Mouse (Mus musculus) naive thymus-derived CD4-positive, alpha-beta T cell, adult 5 months (primary cell): ENCODE results near the gene Nmt2. TPM values are rescaled to one million over a fixed set of nuclear protein-coding genes. Genes with fewer than 3 reads are reported as not detected.

Experiments used
- polyA plus RNA-seq: library from polyadenylated mRNA; unstranded; fragments of 100-300 nt; shearing (Covaris generic); gene quantifications from one replicate; pipeline ENCODE4 v1.2.1, GENCODE M21; 2017

Nmt2 gene
- 28.0 TPM for polyA plus RNA-seq

DNA sequence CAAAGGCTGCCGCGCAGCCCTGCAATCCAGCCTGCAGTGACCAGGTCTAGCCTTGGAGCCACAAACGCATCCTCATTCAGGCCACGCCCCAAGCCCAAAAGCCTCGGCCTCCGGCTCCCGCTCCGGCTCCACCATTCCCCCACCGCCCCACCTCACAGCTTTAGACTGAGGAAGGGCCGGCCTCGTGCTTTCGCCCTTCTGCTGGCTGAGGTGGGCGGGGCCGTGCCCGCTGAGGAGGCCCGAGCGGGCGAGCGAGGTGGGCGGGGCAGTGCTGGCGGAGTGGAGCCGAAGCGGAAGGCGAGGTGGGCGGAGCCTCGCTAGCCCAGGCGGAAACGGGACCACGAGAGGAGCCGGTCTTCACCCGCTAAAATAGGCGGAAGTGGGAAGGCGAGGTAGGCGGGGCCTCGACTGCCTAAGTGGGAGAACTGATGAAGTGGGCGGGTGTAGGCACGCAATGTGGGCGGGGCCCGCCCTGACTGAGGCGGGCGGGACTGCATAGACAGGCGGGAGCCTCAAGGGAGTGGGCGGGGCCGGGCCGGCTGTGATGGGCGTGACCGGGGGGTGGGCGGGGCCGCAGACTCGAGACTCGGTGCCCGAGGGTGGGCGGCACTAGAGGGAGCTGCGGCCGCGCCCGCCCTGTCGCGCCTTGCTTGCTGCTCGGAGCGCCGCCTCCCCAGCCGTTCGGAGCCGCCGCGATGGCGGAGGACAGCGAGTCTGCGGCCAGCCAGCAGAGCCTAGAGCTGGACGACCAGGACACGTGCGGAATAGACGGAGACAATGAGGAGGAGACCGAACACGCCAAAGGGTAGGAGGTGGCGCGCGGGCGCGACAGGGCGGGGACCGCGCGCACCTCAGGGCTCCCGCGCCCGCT lies at the start of gene Nmt2:
Nmt2 (plus strand) TSS at position 611 of the 871 bp plus-strand sequence.

DNA sequence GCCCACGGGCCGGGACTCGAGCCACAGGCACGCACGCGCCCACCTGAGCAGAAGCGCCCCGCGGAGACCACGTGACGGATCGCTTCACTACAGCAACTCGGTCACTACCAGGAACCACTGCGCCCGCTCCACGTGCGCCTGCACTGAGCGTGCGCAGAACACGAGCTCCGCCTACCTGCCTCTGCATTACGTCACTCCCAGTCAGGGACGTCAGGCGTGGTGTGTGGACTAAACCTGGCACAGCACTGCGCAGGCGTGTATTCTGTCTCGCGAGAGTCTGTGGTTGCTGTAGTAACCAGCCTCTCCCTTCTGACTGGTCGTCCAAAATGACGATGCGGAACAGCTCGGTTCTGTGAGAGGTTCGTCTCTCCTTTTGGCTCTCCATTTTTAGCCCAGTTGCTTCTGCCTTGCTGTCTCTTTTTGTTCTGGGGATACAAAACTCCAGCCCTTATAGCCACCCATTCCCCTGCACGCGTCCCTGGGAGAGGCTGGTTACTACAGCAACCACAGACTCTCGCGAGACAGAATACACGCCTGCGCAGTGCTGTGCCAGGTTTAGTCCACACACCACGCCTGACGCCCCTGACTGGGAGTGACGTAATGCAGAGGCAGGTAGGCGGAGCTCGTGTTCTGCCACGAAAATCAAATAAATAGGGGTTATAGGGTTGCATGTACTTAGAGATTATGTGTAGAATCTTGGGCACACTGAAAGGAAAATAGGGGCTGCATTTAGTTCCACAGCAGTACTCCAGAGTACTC lies 48.7 kb downstream of the Nmt2 start, which contains the start of gene Rpp38:
Rpp38 (minus strand) TSS at position 160 of the 759 bp plus-strand sequence.

DNA sequence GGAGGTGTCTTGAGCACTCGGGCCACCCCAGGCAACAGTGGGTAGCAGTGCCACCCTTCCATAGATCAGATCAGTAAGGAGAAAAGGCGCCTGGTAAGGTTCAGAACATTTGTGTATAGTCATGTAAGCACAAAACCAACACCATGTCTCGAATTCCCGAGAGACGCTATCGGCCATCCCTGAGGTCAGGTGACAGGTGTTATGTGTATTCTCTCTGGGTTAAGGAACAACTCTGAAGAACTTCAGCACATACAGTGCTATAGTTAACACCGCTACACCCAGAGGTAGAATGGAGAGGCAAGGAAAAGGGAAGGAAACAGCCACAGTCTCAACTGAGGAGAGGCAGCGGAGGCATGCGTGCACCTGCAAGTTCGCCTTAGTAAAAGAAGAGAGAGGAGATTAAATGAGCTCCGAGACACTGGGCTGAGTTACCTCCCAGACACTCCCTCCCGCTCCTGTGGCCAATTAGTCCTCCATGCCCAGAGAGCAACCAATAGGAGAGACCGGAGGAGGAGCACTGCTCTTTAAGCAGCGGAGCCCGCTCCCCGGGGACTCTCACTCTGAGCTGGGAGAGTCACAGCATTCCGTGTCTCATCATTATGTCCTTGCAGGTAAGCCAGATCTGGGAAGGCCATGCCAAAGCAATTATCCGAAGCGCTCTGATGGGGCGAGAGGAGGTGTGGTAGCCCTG lies 51.7 kb downstream of the Nmt2 start, which contains the start of gene Acbd7:
Acbd7 (plus strand) TSS at position 558 of the 691 bp plus-strand sequence.

Other genes starting within 250 kb of the Nmt2 start
- gene Fam171a1, start 170.0 kb upstream of the Nmt2 start, polyA plus RNA-seq: not detected
- 15.3 TPM for gene Rpp38, start 48.4 kb downstream of the Nmt2 start, polyA plus RNA-seq
- not detected for gene Acbd7, start 52.0 kb downstream of the Nmt2 start, polyA plus RNA-seq
- gene Olah, start 113.0 kb downstream of the Nmt2 start, polyA plus RNA-seq: not detected
- not detected for gene Meig1, start 138.4 kb downstream of the Nmt2 start, polyA plus RNA-seq
- gene Dclre1c, start 139.9 kb downstream of the Nmt2 start, polyA plus RNA-seq: 21.5 TPM
- 6.2 TPM for gene Suv39h2, start 190.8 kb downstream of the Nmt2 start, polyA plus RNA-seq
- 6.5 TPM for gene Gm45902, start 228.6 kb downstream of the Nmt2 start, polyA plus RNA-seq
- 92.5 TPM for gene Hspa14, start 228.6 kb downstream of the Nmt2 start, polyA plus RNA-seq
- 1.1 TPM for gene Cdnf, start 228.8 kb downstream of the Nmt2 start, polyA plus RNA-seq